Mouse (Mus musculus) E14TG2a.4 (cell line): ENCODE data around the gene Eif3l.

Source experiments
- CTCF ChIP-seq: conservative IDR thresholded peaks from 2 replicates; pipeline ENCODE4 v1.5.1; 2014; ENCODE audit warnings: low read length
- NANOG ChIP-seq: IDR thresholded peaks from 2 replicates; pipeline ENCODE4 v1.6.1; 2014; ENCODE audit warnings: borderline replicate concordance, low read length, mixed read lengths

DNA sequence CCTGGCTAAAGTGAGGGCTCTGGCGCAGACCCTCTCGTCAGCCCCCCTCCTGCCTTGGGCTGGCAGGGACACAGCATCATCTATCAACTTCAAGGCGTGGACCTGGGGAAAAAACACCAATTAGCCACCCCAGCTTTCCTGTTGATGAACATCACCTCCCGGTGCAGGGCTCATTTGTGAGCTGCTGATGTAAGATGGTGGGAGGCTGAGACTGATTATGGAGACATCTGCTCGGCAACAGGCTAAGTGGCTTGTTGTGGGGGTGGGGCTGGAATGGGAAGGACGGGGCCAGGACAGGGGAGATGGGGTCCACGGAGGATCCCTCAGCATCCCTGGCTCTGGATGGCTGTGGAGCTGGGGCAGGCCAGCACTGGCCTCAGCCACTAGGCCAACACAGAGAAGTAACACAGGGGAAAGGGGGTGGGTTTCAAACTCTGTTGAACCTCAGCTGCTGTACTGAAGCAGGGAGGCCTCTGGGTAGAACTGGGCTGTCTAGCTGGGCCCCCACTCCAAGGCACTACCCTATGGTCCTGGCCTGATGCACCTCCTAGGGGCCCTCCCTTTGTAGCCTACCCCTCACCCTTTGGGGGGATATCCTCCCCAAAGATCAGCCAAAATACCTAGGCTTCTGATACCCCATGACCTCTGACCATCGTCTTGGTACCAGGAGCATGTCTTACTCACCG is 24.7 kb upstream of the Eif3l start:
- TF ChIP-seq CTCF, result no peak
- no peak for TF ChIP-seq NANOG
